Mouse (Mus musculus): ENCODE data around the gene Pax4. TPM values are rescaled to one million over a fixed set of nuclear protein-coding genes. Genes with fewer than 3 reads are reported as not detected.

Pax4 gene
- polyA plus RNA-seq (2012; rRNA removed), result 0.21 TPM in 1 of 2 replicates, not detected in the other

DNA sequence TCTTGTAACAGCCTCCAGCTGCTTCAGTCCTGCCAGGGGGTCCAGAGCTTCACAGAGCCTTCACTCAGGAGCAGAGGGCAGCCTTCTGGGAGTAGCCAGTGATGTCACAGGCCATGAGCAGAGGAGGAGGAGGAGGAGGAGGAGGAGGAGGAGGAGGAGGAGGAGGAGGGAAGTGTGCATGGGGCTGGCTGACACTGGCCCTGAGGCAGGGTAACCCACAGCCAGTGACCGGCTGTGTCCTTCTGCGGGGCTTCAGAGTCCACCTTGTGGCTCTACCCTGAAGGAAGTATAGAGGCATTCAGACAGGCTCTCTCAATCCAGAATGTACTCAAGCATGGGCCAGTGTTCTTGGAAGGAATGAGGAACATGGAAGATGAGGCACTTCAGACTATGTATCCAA is at the start of gene Pax4:
TSS of gene Pax4 (minus strand) at position 101 of the 400 bp plus-strand sequence.
- no peak for DNase-seq (ENCODE audit: extremely low spot score in 1 of 2, low spot score in 1 of 2)

GRCm38 (mm10) chr6:28497837-28498236 is 48.7 kb upstream of the Pax4 start:
- no peak for DNase-seq (ENCODE audit: extremely low spot score in 1 of 2, low spot score in 1 of 2)

GRCm38 (mm10) chr6:28491198-28491597 is 42.0 kb upstream of the Pax4 start:
- no peak for DNase-seq (ENCODE audit: extremely low spot score in 1 of 2, low spot score in 1 of 2)

DNA sequence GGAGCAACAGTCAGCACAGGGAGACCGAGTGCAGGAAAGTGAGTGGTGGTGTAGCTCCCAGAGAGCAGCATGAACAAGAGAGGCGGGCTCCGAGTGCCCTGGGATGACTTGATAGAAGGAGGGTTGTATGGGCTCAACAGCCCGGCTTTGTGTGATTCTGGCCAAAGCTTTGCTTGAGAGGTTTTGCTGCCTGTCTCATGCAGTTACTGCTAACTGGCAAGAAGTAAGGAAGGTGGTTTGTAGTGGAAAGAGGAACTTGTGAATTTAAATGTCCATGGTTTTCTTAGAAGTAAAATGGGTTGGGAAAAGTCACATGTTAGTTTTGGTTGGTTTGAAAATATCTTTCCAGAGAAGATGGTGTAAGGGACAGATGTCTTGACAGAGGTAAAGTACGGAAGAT is 41.5 kb upstream of the Pax4 start:
- no peak for DNase-seq (ENCODE audit: extremely low spot score in 1 of 2, low spot score in 1 of 2)

GRCm38 (mm10) chr6:28488204-28488851 is 39.2 kb upstream of the Pax4 start:
- DNase-seq (ENCODE audit: extremely low spot score in 1 of 2, low spot score in 1 of 2), result no peak

GRCm38 (mm10) chr6:28486905-28487304 is 37.8 kb upstream of the Pax4 start:
- DNase-seq (ENCODE audit: extremely low spot score in 1 of 2, low spot score in 1 of 2), result peak in 1 of 2 experiments; percentile 19

DNA sequence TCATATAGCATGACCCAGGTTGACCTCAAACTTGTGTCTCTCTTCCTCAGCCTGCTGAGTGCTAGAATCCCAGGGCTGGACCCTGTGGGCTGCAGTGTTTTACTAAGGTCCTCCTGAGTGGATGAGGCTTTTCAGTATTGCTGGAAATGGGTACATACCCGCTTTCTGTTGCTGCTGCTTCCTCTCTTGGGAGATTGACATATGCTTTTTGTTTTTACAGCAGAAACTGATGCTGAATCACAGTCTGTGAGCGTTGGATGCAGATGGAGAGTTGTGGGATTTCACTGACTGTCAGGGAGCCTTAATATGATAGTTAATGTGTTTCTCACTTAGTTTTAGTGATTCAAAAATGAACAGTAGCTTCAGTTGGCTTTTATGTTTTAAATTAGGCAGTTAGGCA is 37.3 kb upstream of the Pax4 start:
- peak in 1 of 2 experiments; percentile 16 for DNase-seq (ENCODE audit: extremely low spot score in 1 of 2, low spot score in 1 of 2)

DNA sequence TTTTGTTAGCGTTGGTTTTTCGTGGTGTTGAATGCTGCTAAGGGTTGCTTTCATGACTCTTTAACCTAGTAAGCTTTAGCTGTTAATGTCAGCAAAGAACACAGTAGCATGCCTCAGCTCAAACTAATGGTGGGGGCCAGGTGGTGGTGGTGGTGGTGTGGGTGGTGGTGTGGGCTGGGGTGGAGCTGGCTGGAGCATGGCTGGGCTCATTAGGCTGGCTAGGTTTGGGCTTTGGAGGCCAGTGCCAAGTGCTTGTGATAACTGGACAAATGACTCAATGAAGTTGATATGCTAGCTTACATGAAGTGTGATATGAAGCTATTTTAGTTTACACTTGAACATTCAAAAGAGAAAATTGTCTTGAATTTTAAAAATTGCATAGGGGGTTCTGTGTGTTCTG is 36.9 kb upstream of the Pax4 start:
- DNase-seq (ENCODE audit: extremely low spot score in 1 of 2, low spot score in 1 of 2), result no peak

DNA sequence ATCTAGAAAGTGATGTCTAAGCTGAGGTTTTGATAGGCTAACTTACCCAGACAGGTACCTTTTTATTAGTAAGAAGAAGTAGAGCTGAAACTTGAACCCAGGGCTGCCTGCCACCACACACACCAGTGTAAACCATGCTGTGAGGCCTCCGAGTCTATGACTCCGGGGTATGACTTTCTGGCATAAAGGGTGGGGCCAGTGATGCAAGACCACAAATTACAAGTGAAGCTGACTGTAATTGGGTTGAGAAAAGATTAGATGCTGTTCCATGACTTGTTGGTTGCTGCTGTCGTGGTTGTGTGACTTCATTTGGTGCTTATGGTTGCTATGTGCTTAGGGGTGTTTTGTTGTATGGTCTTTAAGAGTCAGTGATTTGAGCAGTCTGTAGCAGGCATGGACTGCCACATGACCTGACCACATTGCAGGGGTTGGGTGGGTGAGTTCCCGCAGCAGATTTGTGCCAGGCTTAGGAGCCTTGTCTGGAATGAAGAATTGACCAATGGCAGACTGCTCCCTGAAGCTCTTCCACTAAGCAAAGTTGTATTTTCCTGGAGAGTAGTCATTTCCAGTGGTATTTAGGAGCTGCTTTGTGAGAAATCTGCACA is 33.7 kb upstream of the Pax4 start:
- DNase-seq (ENCODE audit: extremely low spot score in 1 of 2, low spot score in 1 of 2), result no peak

GRCm38 (mm10) chr6:28480752-28481492 is 31.8 kb upstream of the Pax4 start:
- DNase-seq (ENCODE audit: extremely low spot score in 1 of 2, low spot score in 1 of 2), result no peak

DNA sequence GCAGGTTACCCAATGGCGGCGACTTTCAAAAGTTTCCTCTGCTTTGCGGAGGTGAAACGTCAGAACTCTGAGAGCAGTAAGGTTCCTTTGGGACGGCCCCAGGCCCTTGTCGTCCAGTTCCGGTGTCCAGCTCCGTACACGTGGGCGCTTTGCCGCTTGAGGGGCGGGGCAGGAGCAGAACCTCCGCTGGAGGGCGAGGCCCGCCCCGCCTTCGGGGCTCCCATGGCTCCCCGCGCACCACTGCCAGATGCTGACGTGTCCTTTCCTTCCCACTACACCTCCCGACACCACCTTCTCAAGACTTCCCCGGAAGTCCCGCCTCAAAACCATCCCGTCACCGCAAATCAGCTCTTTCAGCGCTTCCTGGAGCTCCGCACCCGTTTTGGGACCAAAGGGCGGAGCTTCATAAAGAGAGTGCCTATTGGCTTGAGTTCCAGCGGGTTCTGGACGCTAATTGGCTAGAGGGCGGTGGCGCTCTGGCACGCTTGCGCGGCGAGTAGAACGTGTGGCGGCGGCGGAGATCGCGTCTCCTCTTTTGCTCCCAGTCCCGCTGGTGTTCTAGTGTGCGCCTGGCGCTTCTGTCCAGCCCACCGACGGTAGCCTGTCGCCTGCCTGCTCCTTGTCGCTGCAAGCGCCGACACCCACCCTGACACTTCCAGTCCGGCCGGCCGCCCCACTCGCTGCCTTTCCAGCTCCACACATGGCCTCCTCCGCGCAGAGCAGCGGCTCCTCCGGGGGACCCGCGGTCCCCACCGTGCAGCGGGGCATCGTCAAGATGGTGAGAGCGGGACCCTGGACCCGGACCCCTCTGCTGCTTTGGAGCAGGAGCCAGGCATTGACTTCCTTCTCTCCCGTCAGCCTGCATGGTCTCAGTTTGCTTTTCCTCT is 31.0 kb upstream of the Pax4 start:
- peak; percentile 99 for DNase-seq (ENCODE audit: extremely low spot score in 1 of 2, low spot score in 1 of 2)

DNA sequence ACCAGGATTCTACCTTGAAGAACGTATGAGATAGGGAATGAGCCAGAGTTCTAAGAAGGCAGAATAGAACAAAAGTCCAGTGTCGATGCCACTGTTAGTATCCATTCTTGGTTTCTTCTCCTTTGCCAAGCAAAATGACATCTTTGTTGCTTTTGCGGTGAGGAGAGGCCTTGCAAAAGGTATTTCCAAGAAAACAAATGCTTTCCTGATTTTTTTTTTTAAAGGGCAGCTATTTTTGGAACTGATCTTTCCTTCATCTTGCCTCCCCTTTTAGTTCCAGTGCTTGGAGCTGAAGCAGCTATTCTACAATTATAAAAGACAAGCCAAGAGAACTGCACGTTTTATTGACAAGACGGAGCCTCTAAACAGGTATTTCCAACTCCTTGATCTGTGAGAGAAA is 25.7 kb upstream of the Pax4 start, which contains the start of gene Snd1:
TSS of gene Snd1 (plus strand) at position 301 of the 400 bp plus-strand sequence.
- DNase-seq (ENCODE audit: extremely low spot score in 1 of 2, low spot score in 1 of 2), result no peak

DNA sequence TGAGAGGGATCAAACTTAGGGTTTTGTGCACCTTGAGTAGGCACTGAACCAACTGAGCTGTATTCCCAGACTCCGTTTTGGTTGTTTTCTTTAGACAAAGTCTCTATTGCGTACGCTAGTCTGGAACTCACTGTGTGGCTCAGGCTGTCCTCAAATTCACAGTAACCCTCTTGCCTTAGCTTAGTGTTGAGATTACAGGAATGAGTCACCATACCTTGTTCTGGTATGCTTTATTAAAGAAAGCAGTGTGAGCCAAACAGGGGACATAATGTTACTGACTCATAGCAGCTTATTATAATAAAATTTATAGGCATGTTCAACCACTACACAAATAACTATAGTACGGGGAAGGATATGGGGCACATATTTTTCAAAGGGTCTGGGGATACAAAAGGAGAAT is 25.1 kb upstream of the Pax4 start:
- no peak for DNase-seq (ENCODE audit: extremely low spot score in 1 of 2, low spot score in 1 of 2)

DNA sequence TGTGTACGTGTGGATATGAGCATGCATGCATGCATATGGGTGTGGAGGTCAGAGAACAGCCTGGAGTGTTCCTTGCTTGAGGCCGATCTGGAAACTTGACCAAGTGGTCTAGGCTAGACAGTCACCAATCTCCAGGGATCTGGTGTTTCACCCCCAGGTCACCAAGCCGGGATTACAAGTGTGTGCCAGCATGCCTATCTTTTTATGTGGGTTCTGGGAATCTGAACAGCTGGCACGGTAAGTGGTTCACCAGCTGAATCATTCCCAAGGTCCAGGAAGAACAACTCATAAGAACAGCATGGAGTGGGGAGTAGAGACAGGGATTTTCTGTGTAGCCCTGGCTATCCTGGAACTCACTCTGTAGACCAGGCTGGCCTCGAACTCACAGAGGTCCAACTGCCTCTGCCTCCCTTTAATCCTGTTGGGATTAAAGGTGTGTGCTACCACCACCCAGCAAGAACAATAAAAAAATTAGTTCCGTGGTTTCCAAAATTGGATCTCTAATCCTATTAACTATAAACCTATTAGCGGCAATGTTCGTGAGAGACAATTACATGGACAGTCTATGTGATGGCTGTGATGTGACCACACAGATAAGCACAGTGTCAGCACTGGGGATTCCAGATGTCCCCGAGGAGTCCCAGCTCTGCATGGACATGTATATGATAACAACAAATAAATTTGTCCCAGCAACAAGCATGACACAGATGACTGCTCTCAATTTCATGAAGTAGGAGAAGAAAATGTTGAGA is 22.3 kb upstream of the Pax4 start:
- DNase-seq (ENCODE audit: extremely low spot score in 1 of 2, low spot score in 1 of 2), result no peak

DNA sequence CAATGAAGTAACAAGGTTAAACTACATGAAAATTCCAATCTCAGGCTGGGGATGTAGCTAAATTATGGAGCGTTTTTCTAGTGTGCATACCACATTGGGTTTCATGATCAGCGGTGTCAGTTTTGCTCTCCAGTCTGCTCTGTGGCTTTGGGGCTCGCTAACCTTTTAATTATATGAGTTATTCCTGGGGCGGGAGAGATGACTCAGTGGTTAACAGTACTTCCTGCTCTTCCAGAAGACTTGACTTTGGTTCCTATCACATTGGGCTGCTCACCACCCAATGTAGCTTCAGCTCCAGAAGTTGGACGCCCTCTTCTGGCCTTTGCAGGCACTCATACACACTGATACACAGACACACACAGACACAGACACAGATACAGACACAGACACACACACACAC is 21.5 kb upstream of the Pax4 start:
- DNase-seq (ENCODE audit: extremely low spot score in 1 of 2, low spot score in 1 of 2), result no peak

GRCm38 (mm10) chr6:28470017-28470602 is 21.0 kb upstream of the Pax4 start:
- no peak for DNase-seq (ENCODE audit: extremely low spot score in 1 of 2, low spot score in 1 of 2)

- DNase-seq (ENCODE audit: extremely low spot score in 1 of 2, low spot score in 1 of 2), result no peak
Observed at GRCm38 (mm10) chr6:28464630-28465029, 15.5 kb upstream of the Pax4 start.

DNA sequence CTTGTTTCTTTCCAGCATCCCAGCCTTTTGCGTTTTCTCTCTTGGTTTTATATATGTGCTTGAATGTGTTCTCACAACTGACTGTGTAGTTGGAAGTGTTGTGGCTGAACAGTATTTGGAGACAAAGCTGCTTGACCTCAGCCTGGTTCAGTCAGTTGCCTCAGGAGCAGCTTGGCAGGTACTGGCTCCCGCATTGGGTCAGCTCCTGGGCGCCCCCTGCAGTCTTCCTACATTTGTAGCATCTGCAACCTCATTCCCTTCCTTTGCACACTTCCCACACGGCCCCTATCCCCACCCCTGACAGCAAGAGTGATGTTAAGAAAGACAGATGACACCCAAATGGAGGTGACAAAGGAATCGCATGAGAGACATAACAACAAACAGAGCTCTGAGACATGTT is 11.4 kb upstream of the Pax4 start:
- peak in 1 of 2 experiments; percentile 77 for DNase-seq (ENCODE audit: extremely low spot score in 1 of 2, low spot score in 1 of 2)

GRCm38 (mm10) chr6:28459221-28459668 is 10.1 kb upstream of the Pax4 start:
- DNase-seq (ENCODE audit: extremely low spot score in 1 of 2, low spot score in 1 of 2), result no peak

- no peak for DNase-seq (ENCODE audit: extremely low spot score in 1 of 2, low spot score in 1 of 2)
Observed at GRCm38 (mm10) chr6:28450977-28451376, 1.8 kb upstream of the Pax4 start.

Data from frontal cortex, adult 2 months (tissue).